Mouse (Mus musculus): Measurements from ENCODE around the gene Adarb2. TPM values are rescaled to one million over a fixed set of nuclear protein-coding genes. Genes with fewer than 3 reads are reported as not detected.
"Not testable (repeated sequence)": the region's sequence is repeated elsewhere in the genome, so short reads cannot be mapped to it uniquely, and the experiment has no call there.

Gene Adarb2
- polyA plus RNA-seq, 1 experiment: 0.04 TPM

DNA sequence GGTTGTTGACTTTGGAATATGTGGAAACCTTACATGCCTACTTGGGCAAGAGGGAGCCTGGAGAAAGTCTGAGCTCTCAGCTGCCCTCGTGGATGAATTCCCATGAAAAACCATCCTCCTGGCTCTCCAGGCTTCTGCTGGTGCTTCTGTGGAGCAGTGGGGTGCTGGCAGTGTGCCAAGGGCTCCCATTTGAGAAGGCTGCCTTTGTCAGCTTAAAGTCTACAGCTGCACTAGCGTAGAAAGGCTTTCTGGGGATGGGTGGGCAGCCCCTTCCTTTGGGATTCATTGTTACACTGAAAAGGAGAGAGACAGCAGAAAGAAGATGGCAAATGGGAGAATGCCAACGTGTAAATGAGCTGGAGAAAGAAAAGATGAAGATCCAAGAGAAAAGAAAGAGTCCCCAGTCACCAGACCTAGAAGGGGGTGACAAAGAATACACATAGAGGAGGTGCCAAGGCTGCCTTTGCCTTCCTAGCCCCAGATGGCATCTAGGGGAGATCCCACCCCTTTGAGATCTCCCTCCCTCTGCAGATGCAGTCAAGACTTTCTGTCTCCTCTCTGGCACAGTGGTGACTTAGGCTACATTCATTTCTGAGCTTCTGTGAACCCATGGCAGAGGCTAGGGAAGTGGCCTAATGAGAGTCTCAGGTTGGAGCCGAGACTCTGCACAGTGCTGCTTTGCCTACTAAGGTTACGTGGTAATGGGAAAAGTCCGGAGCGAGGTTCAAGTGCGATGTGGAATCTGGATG, 381.8 kb downstream of the Adarb2 start:
- TF ChIP-seq CTCF (IDR thresholded peaks at IDR 0.05; ENCODE audit: extremely low read depth, insufficient read depth, insufficient read length, insufficient replicate concordance) (no peak), POLR2A (IDR thresholded peaks at IDR 0.05; ENCODE audit: low read depth, low read length) (no peak)
- H3K4me1 ChIP-seq (ENCODE audit: control insufficient read depth, insufficient read depth, insufficient read length): no peaks in the 10 kb centered on the region
- H3K36me3 ChIP-seq (ENCODE audit: control insufficient read depth, insufficient read depth, low read length): no peaks in the 10 kb centered on the region

DNA sequence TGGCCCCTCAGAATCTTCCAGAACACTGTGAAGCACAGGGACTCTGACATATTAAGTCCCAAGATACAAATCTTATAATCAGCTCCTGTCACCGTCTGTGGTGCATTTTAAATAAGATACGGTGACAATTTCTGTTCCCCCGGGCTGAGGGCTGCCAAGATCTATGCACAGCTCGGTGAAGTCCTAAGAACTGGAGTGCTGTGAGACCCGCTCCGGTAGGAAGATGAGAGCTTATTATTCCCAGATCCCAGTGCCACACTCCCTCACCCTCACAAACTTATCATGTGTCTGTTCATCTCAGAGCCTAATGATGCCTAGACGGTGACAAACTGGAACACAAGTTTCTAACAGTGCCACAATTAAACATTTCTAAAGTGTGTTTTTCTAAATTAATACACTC, 384.8 kb downstream of the Adarb2 start:
- no peaks in the 10 kb centered on the region for H3K27me3 ChIP-seq (ENCODE audit: control insufficient read depth, insufficient read depth, low read length)
- 91% methylated on average over 7 of the region's 7 CpGs for WGBS
- H3K4me3 ChIP-seq (ENCODE audit: extremely low read depth, insufficient read depth, insufficient read length): no peak overlapping the region
- no peaks in the 10 kb centered on the region for H3K36me3 ChIP-seq (ENCODE audit: control insufficient read depth, insufficient read depth, low read length)
- TF ChIP-seq CTCF (IDR thresholded peaks at IDR 0.05; ENCODE audit: extremely low read depth, insufficient read depth, insufficient read length, insufficient replicate concordance) (no peak), POLR2A (IDR thresholded peaks at IDR 0.05; ENCODE audit: low read depth, low read length) (no peak)
- H3K4me1 ChIP-seq (ENCODE audit: control insufficient read depth, insufficient read depth, insufficient read length): no peaks in the 10 kb centered on the region
- DNase-seq (ENCODE audit: low read depth in 1 of 2, low spot score in 2 of 2): no peak
- no peak overlapping the region for H3K27ac ChIP-seq (ENCODE audit: insufficient read depth, low read length)

More for the DNA sequence above, 381.8 kb downstream of the Adarb2 start:
- no peak overlapping the region for H3K27ac ChIP-seq (ENCODE audit: insufficient read depth, low read length)
- H3K27me3 ChIP-seq (ENCODE audit: control insufficient read depth, insufficient read depth, low read length): no peaks in the 10 kb centered on the region
- H3K4me3 ChIP-seq (ENCODE audit: extremely low read depth, insufficient read depth, insufficient read length): no peak overlapping the region
- DNase-seq (ENCODE audit: low read depth in 1 of 2, low spot score in 2 of 2): no peak
- WGBS: 75% methylated on average over 8 of the region's 8 CpGs

DNA sequence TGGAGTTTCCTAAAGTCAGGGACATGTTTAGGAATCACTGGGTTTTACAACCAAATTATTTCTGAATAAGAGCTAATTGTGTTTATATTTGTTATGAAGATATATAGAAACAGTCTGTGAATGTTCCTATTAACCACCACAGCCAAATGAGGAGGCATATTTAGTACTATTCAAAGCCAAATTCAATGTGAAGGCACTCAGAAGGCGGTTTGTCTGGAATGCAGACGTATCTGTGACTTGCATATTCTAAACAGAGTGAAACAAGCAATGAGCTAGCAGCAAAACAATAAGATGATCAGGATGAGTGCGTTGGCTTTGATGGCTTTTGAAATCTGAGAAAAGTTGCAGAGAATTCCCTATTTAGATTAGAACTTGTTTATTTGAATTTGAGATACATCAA, 387.8 kb downstream of the Adarb2 start:
- DNase-seq (ENCODE audit: low read depth in 1 of 2, low spot score in 2 of 2): no peak
- Histone ChIP-seq H3K4me1 (ENCODE audit: control insufficient read depth, insufficient read depth, insufficient read length) (no peaks in the 10 kb centered on the region), H3K27me3 (ENCODE audit: control insufficient read depth, insufficient read depth, low read length) (no peaks in the 10 kb centered on the region), H3K27ac (ENCODE audit: insufficient read depth, low read length) (no peak overlapping the region), H3K4me3 (ENCODE audit: extremely low read depth, insufficient read depth, insufficient read length) (no peak overlapping the region), H3K36me3 (ENCODE audit: control insufficient read depth, insufficient read depth, low read length) (no peaks in the 10 kb centered on the region)
- 86% methylated on average over 3 of the region's 3 CpGs for WGBS
- TF ChIP-seq CTCF (IDR thresholded peaks at IDR 0.05; ENCODE audit: extremely low read depth, insufficient read depth, insufficient read length, insufficient replicate concordance): no peak
- TF ChIP-seq POLR2A (IDR thresholded peaks at IDR 0.05; ENCODE audit: low read depth, low read length): no peak

DNA sequence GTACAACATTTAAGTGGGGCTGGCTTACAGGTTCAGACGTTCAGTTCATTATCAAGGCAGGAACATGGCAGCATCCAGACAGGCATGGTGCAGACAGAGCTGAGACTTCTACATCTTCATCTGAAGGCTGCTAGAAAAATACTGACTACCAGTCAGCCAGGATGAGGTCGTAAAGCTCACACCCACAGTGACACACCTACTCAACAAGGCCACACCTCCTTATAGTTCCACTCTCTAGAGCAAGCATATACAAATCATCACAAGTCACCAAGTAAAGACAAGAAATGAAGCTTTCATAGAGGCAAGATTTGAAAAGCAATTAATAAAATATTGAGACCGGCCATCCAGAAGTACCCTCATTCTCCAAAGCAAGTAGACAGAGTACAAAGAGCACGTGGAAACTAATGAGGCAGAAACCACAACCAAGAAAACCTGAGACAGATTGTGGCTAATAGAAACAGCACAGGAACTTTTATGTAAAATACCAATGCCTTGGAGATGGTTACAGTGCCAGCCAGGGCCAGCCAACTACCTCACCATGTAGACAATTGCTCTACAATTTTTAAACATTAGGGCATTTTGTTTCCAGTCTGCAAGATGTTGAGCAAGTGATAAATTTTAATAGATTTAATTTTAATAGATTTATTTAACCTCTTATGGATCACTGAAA, 394.4 kb downstream of the Adarb2 start:
- no peak overlapping the region for H3K27ac ChIP-seq (ENCODE audit: insufficient read depth, low read length)
- WGBS: 58% methylated on average over 4 of the region's 4 CpGs
- DNase-seq (ENCODE audit: low read depth in 1 of 2, low spot score in 2 of 2): no peak
- H3K4me1 ChIP-seq (ENCODE audit: control insufficient read depth, insufficient read depth, insufficient read length): no peaks in the 10 kb centered on the region
- TF ChIP-seq CTCF (IDR thresholded peaks at IDR 0.05; ENCODE audit: extremely low read depth, insufficient read depth, insufficient read length, insufficient replicate concordance): no peak
- no peak for TF ChIP-seq POLR2A (IDR thresholded peaks at IDR 0.05; ENCODE audit: low read depth, low read length)
- no peaks in the 10 kb centered on the region for H3K27me3 ChIP-seq (ENCODE audit: control insufficient read depth, insufficient read depth, low read length)
- H3K36me3 ChIP-seq (ENCODE audit: control insufficient read depth, insufficient read depth, low read length): no peaks in the 10 kb centered on the region
- no peak overlapping the region for H3K4me3 ChIP-seq (ENCODE audit: extremely low read depth, insufficient read depth, insufficient read length)

DNA sequence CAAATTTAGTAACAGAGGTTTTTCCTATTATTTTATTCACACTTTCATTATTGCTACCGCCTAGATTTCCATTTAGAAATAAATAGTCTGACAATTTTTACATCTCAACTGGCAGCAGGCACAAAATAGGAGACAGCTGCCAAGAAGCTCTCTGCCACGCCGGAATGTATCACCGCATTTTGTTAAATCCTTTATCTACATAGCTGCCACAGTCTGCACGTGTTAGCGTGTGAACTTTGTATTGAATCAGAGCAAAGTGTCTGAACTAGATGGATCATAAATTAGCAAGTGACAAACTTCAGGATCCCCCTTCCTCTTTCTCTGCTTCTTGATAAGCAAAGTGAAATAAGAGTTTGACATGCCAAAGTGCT, 395.0 kb downstream of the Adarb2 start:
- no peak overlapping the region for H3K27ac ChIP-seq (ENCODE audit: insufficient read depth, low read length)
- WGBS: 48% methylated on average over 6 of the region's 6 CpGs
- no peak for TF ChIP-seq POLR2A (IDR thresholded peaks at IDR 0.05; ENCODE audit: low read depth, low read length)
- no peak for TF ChIP-seq CTCF (IDR thresholded peaks at IDR 0.05; ENCODE audit: extremely low read depth, insufficient read depth, insufficient read length, insufficient replicate concordance)

DNA sequence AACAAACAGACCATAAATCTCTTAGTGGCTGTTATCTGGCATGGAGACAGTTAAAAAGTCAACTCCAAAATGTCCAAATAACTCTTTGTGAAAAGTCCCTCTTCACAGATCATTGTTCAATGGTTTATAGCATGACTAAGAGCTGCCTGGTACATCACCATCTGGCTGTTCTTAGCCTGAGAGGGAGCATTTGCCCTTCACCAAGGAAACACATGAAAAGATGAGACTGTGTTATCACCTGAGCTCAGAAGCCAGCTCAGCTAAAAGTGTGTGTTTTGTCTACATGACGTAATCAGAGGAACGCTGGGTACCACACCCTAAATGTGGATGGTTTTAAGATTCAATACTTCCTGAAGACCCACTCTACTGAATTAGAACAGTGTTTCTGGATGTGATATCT, 403.0 kb downstream of the Adarb2 start:
- no peak for DNase-seq (ENCODE audit: low read depth in 1 of 2, low spot score in 2 of 2)
- WGBS: 77% methylated on average over 2 of the region's 2 CpGs
- TF ChIP-seq POLR2A (IDR thresholded peaks at IDR 0.05; ENCODE audit: low read depth, low read length) (no peak), CTCF (IDR thresholded peaks at IDR 0.05; ENCODE audit: extremely low read depth, insufficient read depth, insufficient read length, insufficient replicate concordance) (no peak)
- Histone ChIP-seq H3K36me3 (ENCODE audit: control insufficient read depth, insufficient read depth, low read length) (no peaks in the 10 kb centered on the region), H3K4me1 (ENCODE audit: control insufficient read depth, insufficient read depth, insufficient read length) (no peaks in the 10 kb centered on the region), H3K4me3 (ENCODE audit: extremely low read depth, insufficient read depth, insufficient read length) (no peak overlapping the region), H3K27me3 (ENCODE audit: control insufficient read depth, insufficient read depth, low read length) (no peaks in the 10 kb centered on the region), H3K27ac (ENCODE audit: insufficient read depth, low read length) (no peak overlapping the region)

More for the DNA sequence above, 395.0 kb downstream of the Adarb2 start:
- Histone ChIP-seq H3K4me1 (ENCODE audit: control insufficient read depth, insufficient read depth, insufficient read length) (no peaks in the 10 kb centered on the region), H3K36me3 (ENCODE audit: control insufficient read depth, insufficient read depth, low read length) (no peaks in the 10 kb centered on the region), H3K27me3 (ENCODE audit: control insufficient read depth, insufficient read depth, low read length) (no peaks in the 10 kb centered on the region), H3K4me3 (ENCODE audit: extremely low read depth, insufficient read depth, insufficient read length) (no peak overlapping the region)
- DNase-seq (ENCODE audit: low read depth in 1 of 2, low spot score in 2 of 2): no peak

DNA sequence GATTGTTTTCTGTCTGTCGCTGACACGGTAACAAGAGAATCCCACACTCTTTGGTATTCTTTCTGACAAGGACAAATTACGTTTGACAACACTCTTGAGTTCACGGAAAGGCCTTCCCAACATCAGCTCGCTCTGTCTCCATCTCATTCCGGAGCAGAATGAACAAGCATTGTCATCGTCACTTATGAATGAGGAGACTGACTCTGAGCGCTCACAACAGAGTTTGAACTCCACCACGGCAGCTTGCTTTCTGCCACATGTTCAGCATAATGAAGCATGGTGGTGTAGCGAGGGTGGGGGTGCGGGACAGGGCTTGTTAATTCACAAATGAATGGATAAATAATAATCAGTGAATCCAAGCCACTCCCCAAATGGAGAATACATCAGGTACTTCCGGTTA, 405.4 kb downstream of the Adarb2 start:
- 92% methylated on average over 12 of the region's 12 CpGs for WGBS
- H3K27me3 ChIP-seq (ENCODE audit: control insufficient read depth, insufficient read depth, low read length): no peaks in the 10 kb centered on the region

DNA sequence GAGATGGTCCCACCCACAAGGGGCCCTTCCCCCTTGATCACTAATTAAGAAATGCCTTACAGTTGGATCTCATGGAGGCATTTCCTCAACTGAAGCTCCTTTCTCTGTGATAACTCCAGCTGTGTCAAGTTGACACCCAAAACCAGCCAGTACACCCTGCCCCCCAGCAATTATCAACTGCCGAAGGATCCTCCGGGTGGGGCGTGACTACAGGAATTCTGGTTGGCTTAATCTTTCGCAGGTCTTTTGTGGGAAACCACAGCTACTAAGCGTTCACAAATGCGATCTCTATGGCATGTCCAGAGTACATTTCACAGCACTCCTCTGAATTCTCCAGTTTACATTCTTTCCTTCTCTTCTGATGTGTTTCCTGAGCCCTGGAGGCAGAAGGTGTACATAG, 406.3 kb downstream of the Adarb2 start:
- not testable (repeated sequence) for H3K27ac ChIP-seq (ENCODE audit: insufficient read depth, low read length); H3K4me3 ChIP-seq (ENCODE audit: extremely low read depth, insufficient read depth, insufficient read length); DNase-seq (ENCODE audit: low read depth in 1 of 2, low spot score in 2 of 2); H3K4me1 ChIP-seq (ENCODE audit: control insufficient read depth, insufficient read depth, insufficient read length); H3K36me3 ChIP-seq (ENCODE audit: control insufficient read depth, insufficient read depth, low read length); H3K27me3 ChIP-seq (ENCODE audit: control insufficient read depth, insufficient read depth, low read length)
- 91% methylated on average over 6 of the region's 6 CpGs for WGBS

More for the DNA sequence above, 405.4 kb downstream of the Adarb2 start:
- no peak for TF ChIP-seq CTCF (IDR thresholded peaks at IDR 0.05; ENCODE audit: extremely low read depth, insufficient read depth, insufficient read length, insufficient replicate concordance)
- no peak for TF ChIP-seq POLR2A (IDR thresholded peaks at IDR 0.05; ENCODE audit: low read depth, low read length)
- Histone ChIP-seq H3K36me3 (ENCODE audit: control insufficient read depth, insufficient read depth, low read length) (no peaks in the 10 kb centered on the region), H3K4me3 (ENCODE audit: extremely low read depth, insufficient read depth, insufficient read length) (no peak overlapping the region), H3K27ac (ENCODE audit: insufficient read depth, low read length) (no peak overlapping the region), H3K4me1 (ENCODE audit: control insufficient read depth, insufficient read depth, insufficient read length) (no peaks in the 10 kb centered on the region)
- no peak for DNase-seq (ENCODE audit: low read depth in 1 of 2, low spot score in 2 of 2)

Data from spleen, adult 2 months (tissue).